Mouse (Mus musculus) stomach, postnatal 0 days (tissue): Measurements from ENCODE around the gene Plcb1. TPM values are rescaled to one million over a fixed set of nuclear protein-coding genes. Genes with fewer than 3 reads are reported as not detected.

Experiments
- ATAC-seq: fragments of 200-750 bp; cut with Nextera tagmentation; 2 replicates; pipeline ENCODE4 v1.8.0; 2017; ENCODE audit not compliant: low FRiP score, low TSS enrichment
- DNase-seq: peaks from one replicate; pipeline ENCODE4 v3.0.0-alpha.2; 2016; ENCODE audit warnings: low spot score
- H3K27ac ChIP-seq: fragments of 300-500 bp; sonication (generic); replicated peaks from 2 replicates; pipeline ENCODE4 v1.5.1; 2014; ENCODE audit warnings: mild to moderate bottlenecking, control low read depth
- H3K27me3 ChIP-seq: fragments of 300-500 bp; sonication (generic); 2 replicates; pipeline ENCODE4 v1.6.1; 2014; ENCODE audit warnings: low read length; ENCODE audit not compliant: control insufficient read depth, insufficient read depth
- H3K36me3 ChIP-seq: fragments of 300-500 bp; sonication (generic); 2 replicates; pipeline ENCODE4 v1.6.1; 2014; ENCODE audit warnings: low read length, mixed read lengths; ENCODE audit not compliant: control insufficient read depth, insufficient read depth
- H3K4me1 ChIP-seq: fragments of 300-500 bp; sonication (generic); replicated peaks from 2 replicates; pipeline ENCODE4 v1.6.1; 2014; ENCODE audit warnings: antibody characterized with exemption; ENCODE audit not compliant: control insufficient read depth, insufficient read depth
- H3K4me2 ChIP-seq: fragments of 300-500 bp; sonication (generic); replicated peaks from 2 replicates; pipeline ENCODE4 v1.6.1; 2014; ENCODE audit warnings: low read depth, mild to moderate bottlenecking, control low read depth, moderate library complexity
- H3K4me3 ChIP-seq: fragments of 300-500 bp; sonication (generic); 2 replicates; pipeline ENCODE4 v1.5.1; 2014; ENCODE audit warnings: low read depth, low read length, control low read depth
- H3K9ac ChIP-seq: fragments of 300-500 bp; sonication (generic); 2 replicates; pipeline ENCODE4 v1.6.1; 2014; ENCODE audit warnings: mild to moderate bottlenecking, low read length, control low read depth, mixed read lengths
- H3K9me3 ChIP-seq: fragments of 300-500 bp; sonication (generic); 2 replicates; pipeline ENCODE4 v1.6.1; 2016; ENCODE audit warnings: low read length; ENCODE audit not compliant: control insufficient read depth
- CTCF ChIP-seq: IDR thresholded peaks from 2 replicates; pipeline ENCODE4 v1.5.1; 2016; ENCODE audit warnings: antibody characterized with exemption, low read depth, mild to moderate bottlenecking, moderate library complexity
- EP300 ChIP-seq: optimal IDR thresholded peaks from 2 replicates; pipeline ENCODE3; 2016; ENCODE audit warnings: antibody characterized with exemption
- WGBS: fragments of 180-500 bp; shearing (Covaris S2); extraction: QIAGEN DNeasy Blood & Tissue Kit; methylation state at CpG from one replicate; pipeline ENCODE4 v1.1.7; 2014; 5-methylcytosine and 5-hydroxymethylcytosine counted together
- polyA plus RNA-seq: library from polyadenylated mRNA; unstranded; fragments of >200 nt; fragmentation: Nextera tagmentation; extraction: Ambion mirVana; gene quantifications from 2 replicates; pipeline ENCODE4 v1.2.1, GENCODE M21; 2015

Plcb1 gene
- polyA plus RNA-seq, 1 experiment from 2014 or later, result 7.0 TPM

DNA sequence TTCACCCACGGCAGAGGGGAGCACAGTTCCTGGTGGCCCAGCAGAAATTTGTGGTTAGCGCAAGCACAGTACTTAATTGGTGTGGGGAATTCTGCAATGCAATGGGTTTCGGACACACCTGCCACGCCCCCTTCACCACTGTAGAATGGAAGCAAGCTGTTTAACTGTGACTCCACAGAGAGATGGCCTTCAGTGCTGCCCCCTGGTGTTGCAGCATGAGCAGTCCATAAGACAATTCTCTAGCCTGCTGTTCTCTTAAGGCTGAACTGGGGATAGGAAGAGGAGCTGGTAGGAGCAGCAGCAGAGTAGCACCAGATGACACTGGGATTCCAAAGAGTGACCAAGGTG, 538.1 kb downstream of the Plcb1 start:
- Histone ChIP-seq H3K9ac (no peak overlapping the region), H3K4me3 (no peak overlapping the region), H3K27ac (no peak overlapping the region), H3K9me3 (no peaks in the 10 kb centered on the region), H3K4me1 (no peaks in the 10 kb centered on the region), H3K4me2 (peak overlapping the region; percentile 11; the same call in 1 of the 2 replicates), H3K36me3 (no peaks in the 10 kb centered on the region), H3K27me3 (no peaks in the 10 kb centered on the region)
- TF ChIP-seq CTCF (peak; percentile 93), EP300 (no peak)
- ATAC-seq, result peak; percentile 71
- WGBS, result 36% methylated on average over 4 of the region's 4 CpGs
- DNase-seq, result peak; percentile 80

DNA sequence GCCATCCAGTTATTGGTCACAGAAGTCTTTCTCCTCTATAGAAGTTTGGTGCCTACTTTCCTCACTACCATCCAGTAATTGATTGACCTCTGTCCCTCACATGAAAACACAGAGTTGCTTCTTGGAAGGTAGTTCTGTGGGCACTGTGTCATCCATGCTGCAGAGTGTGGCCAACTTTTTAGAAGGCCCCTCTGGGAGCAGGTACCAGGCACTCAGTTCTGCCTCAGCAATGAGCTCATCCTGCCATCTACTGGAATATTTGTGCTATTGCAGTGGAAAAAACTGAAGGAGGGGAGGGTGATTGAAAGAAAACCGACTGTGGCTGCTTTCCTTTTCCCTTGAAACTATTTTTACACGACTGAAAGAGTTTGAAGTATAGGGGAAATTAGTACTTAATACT, 542.9 kb downstream of the Plcb1 start:
- no peak overlapping the region for H3K9ac ChIP-seq
- 1% methylated on average over 2 of the region's 2 CpGs for WGBS
- H3K36me3 ChIP-seq, result no peaks in the 10 kb centered on the region
- no peak overlapping the region for H3K27ac ChIP-seq
- no peaks in the 10 kb centered on the region for H3K4me1 ChIP-seq
- H3K27me3 ChIP-seq, result no peaks in the 10 kb centered on the region
- TF ChIP-seq EP300 (no peak), CTCF (peak; percentile 95)
- no peaks in the 10 kb centered on the region for H3K9me3 ChIP-seq
- no peak overlapping the region for H3K4me3 ChIP-seq
- no peak overlapping the region for H3K4me2 ChIP-seq
- ATAC-seq, result peak; percentile 32; the same call in 1 of the 2 replicates
- DNase-seq, result peak; percentile 25

DNA sequence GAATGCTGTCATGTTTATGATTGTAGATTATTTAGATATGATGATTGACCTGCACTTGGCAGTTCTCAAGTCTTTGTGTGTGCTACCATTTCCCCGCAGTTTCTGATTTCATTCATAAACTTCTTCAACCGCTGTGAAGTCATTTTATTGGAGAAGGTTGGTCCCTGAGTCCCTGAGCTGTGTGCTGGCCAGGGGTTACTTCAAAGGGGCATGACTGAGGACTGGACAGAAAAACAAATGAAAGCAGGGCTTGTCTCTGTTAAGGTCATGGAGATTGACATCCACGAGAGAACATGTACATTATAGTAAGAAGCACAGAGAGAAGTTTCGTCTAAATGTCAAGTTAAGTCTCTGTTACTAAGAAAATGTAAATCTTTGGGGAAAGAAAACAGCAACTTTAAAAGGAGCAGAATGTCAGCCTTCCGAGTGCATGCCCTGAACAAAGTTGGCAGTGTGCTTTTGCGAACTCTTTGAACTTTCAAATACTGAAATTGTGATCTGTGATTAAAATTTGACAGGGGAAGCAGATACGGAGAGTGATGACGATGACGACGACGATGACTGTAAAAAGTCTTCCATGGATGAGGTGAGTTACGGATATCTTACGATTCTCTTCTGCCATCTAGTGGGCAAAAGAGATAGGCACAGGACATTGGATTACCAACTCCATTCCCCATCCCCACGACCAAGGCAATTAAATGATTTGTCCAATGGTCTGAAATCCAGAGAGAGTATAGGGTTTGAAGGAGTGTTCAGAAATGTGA, 544.1 kb downstream of the Plcb1 start:
- DNase-seq, result peak; percentile 23
- 7% methylated on average over 14 of the region's 14 CpGs for WGBS
- no peak for ATAC-seq
- Histone ChIP-seq H3K4me1 (no peaks in the 10 kb centered on the region), H3K9me3 (no peaks in the 10 kb centered on the region), H3K4me3 (no peak overlapping the region; the same call in 1 of the 2 replicates), H3K36me3 (no peaks in the 10 kb centered on the region), H3K9ac (no peak overlapping the region), H3K27me3 (no peaks in the 10 kb centered on the region), H3K4me2 (peak overlapping the region; percentile 46), H3K27ac (no peak overlapping the region)
- TF ChIP-seq CTCF (peak; percentile 93), EP300 (no peak)

DNA sequence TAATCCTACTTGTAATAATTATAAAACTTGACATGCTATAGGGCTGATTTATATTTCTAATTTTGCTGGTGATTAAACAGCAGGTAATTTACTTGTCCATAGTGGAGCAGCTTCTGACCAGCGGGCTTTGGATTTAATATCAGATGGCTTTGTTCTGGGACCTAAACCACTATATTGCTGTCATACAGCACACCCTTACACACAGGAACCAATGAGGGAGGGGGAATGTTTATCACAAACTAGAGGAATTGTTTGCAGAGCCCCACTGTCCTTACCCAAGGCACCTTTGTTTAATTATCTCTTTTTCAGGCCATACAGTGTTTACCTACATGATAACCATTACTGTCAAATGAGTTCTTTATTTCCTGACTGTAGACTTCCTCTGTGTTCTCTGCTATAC, 546.0 kb downstream of the Plcb1 start:
- no peak for ATAC-seq
- DNase-seq, result no peak
- Histone ChIP-seq H3K9ac (no peak overlapping the region), H3K36me3 (no peaks in the 10 kb centered on the region), H3K4me1 (no peaks in the 10 kb centered on the region), H3K27ac (no peak overlapping the region), H3K9me3 (no peaks in the 10 kb centered on the region), H3K27me3 (no peaks in the 10 kb centered on the region), H3K4me2 (no peak overlapping the region), H3K4me3 (no peak overlapping the region)
- TF ChIP-seq CTCF (no peak), EP300 (no peak)
- 97% methylated on average over 1 of the region's 1 CpGs for WGBS

DNA sequence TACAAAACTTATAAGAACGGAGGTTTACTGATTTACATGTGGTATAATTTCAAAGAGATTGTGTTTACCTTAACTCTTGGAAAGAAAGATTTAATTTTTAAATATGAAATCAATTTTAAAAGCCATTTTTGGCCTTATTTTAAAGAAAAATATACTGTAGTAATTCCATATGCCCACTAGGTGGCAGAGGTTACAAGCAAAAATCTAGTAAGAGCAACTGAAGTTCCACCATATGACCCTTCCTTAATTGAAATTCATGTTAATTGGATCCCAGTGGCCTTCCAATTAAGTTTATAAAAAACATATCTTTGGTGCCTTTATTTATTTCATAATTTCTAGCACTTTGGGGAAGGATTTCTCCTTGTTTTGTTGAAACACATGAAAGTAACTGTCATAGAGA, 570.4 kb downstream of the Plcb1 start:
- Histone ChIP-seq H3K4me1 (no peaks in the 10 kb centered on the region), H3K36me3 (no peaks in the 10 kb centered on the region), H3K4me2 (no peak overlapping the region), H3K27ac (no peak overlapping the region), H3K9me3 (no peaks in the 10 kb centered on the region), H3K27me3 (no peaks in the 10 kb centered on the region), H3K4me3 (no peak overlapping the region), H3K9ac (no peak overlapping the region)
- WGBS, result 28% methylated on average over 1 of the region's 1 CpGs
- DNase-seq (no peak), ATAC-seq (no peak)
- peak; percentile 71 for TF ChIP-seq CTCF
- TF ChIP-seq EP300, result no peak

DNA sequence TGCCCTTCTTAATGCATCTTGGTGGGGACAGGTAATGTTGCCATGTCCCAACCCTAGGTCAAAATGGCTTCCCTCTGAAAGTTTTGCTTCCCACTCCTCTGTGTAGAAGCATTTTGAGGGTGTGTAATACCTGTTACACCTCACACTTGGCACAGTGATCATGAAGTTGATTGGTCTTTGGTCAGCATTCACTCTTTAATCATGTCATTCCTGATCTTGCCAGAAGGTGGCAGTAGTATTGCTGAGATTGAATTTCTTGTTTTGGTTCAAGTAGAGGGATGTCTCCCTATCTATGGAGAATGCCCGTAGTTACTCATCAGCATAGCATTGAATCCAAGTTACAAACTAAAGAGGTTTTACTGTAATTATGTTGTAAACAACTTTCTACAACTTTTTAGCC, 575.9 kb downstream of the Plcb1 start:
- Histone ChIP-seq H3K4me2 (no peak overlapping the region), H3K9me3 (no peaks in the 10 kb centered on the region), H3K27ac (no peak overlapping the region), H3K9ac (no peak overlapping the region), H3K4me1 (no peaks in the 10 kb centered on the region), H3K4me3 (no peak overlapping the region), H3K36me3 (no peaks in the 10 kb centered on the region), H3K27me3 (no peaks in the 10 kb centered on the region)
- DNase-seq, result no peak
- TF ChIP-seq EP300 (no peak), CTCF (peak; percentile 93)
- 9% methylated on average over 1 of the region's 1 CpGs for WGBS
- ATAC-seq, result no peak
